Mouse (Mus musculus) embryonic facial prominence, embryonic 11.5 days (tissue): ENCODE measurements at regions not wholly inside any gene's neighbourhood (a gene's known extent, or its start where the extent isn't known, plus 50 kb on each side); places are given as distances from the start of the nearest gene placed in this dataset.

Experiments used
- ATAC-seq: fragments of 200-750 bp; cut with Nextera tagmentation; replicated peaks from 2 replicates; pipeline ENCODE4 v1.8.0; 2017; ENCODE audit warnings: low read depth; ENCODE audit not compliant: insufficient number of reproducible peaks, low FRiP score, low TSS enrichment
- DNase-seq: peaks from one replicate; pipeline ENCODE4 v3.0.0-alpha.2; 2015; ENCODE audit warnings: low spot score
- H3K27ac ChIP-seq: fragments of 300-500 bp; sonication (generic); replicated peaks from 2 replicates; pipeline ENCODE4 v1.5.1; 2014; ENCODE audit warnings: mild to moderate bottlenecking, low read depth, low read length, control low read depth
- H3K27me3 ChIP-seq: fragments of 300-500 bp; sonication (generic); 2 replicates; pipeline ENCODE4 v1.6.1; 2014; ENCODE audit warnings: mild to moderate bottlenecking, low read length, moderate library complexity, mixed read lengths; ENCODE audit not compliant: control insufficient read depth, insufficient read depth
- H3K36me3 ChIP-seq: fragments of 300-500 bp; sonication (generic); replicated peaks from 2 replicates; pipeline ENCODE4 v1.6.1; 2014; ENCODE audit warnings: low read depth, mild to moderate bottlenecking, low read length, moderate library complexity, mixed read lengths; ENCODE audit not compliant: control insufficient read depth, insufficient read depth
- H3K4me1 ChIP-seq: fragments of 300-500 bp; sonication (generic); 2 replicates; pipeline ENCODE4 v1.6.1; 2014; ENCODE audit warnings: low read length, mixed read lengths; ENCODE audit not compliant: control insufficient read depth, insufficient read depth
- H3K4me2 ChIP-seq: fragments of 300-500 bp; sonication (generic); 2 replicates; pipeline ENCODE4 v1.6.1; 2014; ENCODE audit warnings: low read depth, mild to moderate bottlenecking, control low read depth, low read length, moderate library complexity
- H3K4me3 ChIP-seq: fragments of 300-500 bp; sonication (generic); 2 replicates; pipeline ENCODE4 v1.5.1; 2014; ENCODE audit warnings: low read depth, low read length, control low read depth
- H3K9ac ChIP-seq: fragments of 300-500 bp; sonication (generic); replicated peaks from 2 replicates; pipeline ENCODE4 v1.6.1; 2014; ENCODE audit warnings: mild to moderate bottlenecking, control low read depth, low read length
- H3K9me3 ChIP-seq: fragments of 300-500 bp; sonication (generic); replicated peaks from 2 replicates; pipeline ENCODE4 v1.6.1; 2016; ENCODE audit warnings: mild to moderate bottlenecking, low read length, inconsistent platforms, mixed read lengths; ENCODE audit not compliant: control insufficient read depth
- WGBS: fragments of 180-500 bp; shearing (Covaris S2); extraction: QIAGEN DNeasy Blood & Tissue Kit; methylation state at CpG from one replicate; pipeline ENCODE4 v1.1.7; 2014; 5-methylcytosine and 5-hydroxymethylcytosine counted together

- no peak for DNase-seq
- Histone ChIP-seq H3K4me3 (no peak overlapping the region), H3K27ac (no peak overlapping the region), H3K36me3 (no peaks in the 10 kb centered on the region), H3K9me3 (no peaks in the 10 kb centered on the region), H3K27me3 (no peaks in the 10 kb centered on the region), H3K4me1 (no peaks in the 10 kb centered on the region), H3K4me2 (no peak overlapping the region), H3K9ac (no peak overlapping the region)
- ATAC-seq, result no peak
- 83% methylated on average over 2 of the region's 2 CpGs for WGBS
Observed at GRCm38 (mm10) chr12:35401219-35401618, 133.6 kb downstream of the Ahr start.

- WGBS, result 81% methylated on average over 1 of the region's 1 CpGs
- DNase-seq (no peak), ATAC-seq (no peak)
- Histone ChIP-seq H3K9ac (no peak overlapping the region), H3K36me3 (no peaks in the 10 kb centered on the region), H3K9me3 (no peaks in the 10 kb centered on the region), H3K27me3 (no peaks in the 10 kb centered on the region), H3K4me2 (no peak overlapping the region), H3K27ac (no peak overlapping the region), H3K4me1 (no peaks in the 10 kb centered on the region), H3K4me3 (no peak overlapping the region)
Observed at GRCm38 (mm10) chr12:35395211-35395610, 139.6 kb downstream of the Ahr start.

GRCm38 (mm10) chr12:35392111-35392510 is 142.7 kb downstream of the Ahr start:
- Histone ChIP-seq H3K27me3 (no peaks in the 10 kb centered on the region), H3K36me3 (no peaks in the 10 kb centered on the region), H3K9me3 (no peaks in the 10 kb centered on the region), H3K9ac (no peak overlapping the region), H3K27ac (no peak overlapping the region), H3K4me2 (no peak overlapping the region), H3K4me1 (no peaks in the 10 kb centered on the region), H3K4me3 (no peak overlapping the region)
- ATAC-seq, result no peak
- 59% methylated on average over 2 of the region's 2 CpGs for WGBS
- DNase-seq, result no peak

GRCm38 (mm10) chr12:35390266-35390665 is 144.6 kb downstream of the Ahr start:
- no peak for DNase-seq
- 79% methylated on average over 1 of the region's 1 CpGs for WGBS
- Histone ChIP-seq H3K27ac (no peak overlapping the region), H3K9me3 (no peaks in the 10 kb centered on the region), H3K9ac (no peak overlapping the region), H3K4me1 (no peaks in the 10 kb centered on the region), H3K27me3 (no peaks in the 10 kb centered on the region), H3K4me3 (no peak overlapping the region), H3K4me2 (no peak overlapping the region), H3K36me3 (no peaks in the 10 kb centered on the region)
- ATAC-seq, result no peak

GRCm38 (mm10) chr12:35389839-35390238 is 145.0 kb downstream of the Ahr start:
- H3K9ac ChIP-seq, result no peak overlapping the region
- no peaks in the 10 kb centered on the region for H3K27me3 ChIP-seq
- ATAC-seq, result no peak
- no peak overlapping the region for H3K4me2 ChIP-seq
- H3K36me3 ChIP-seq, result no peaks in the 10 kb centered on the region
- H3K4me1 ChIP-seq, result no peaks in the 10 kb centered on the region
- H3K9me3 ChIP-seq, result no peaks in the 10 kb centered on the region
- DNase-seq, result no peak
- H3K27ac ChIP-seq, result no peak overlapping the region
- H3K4me3 ChIP-seq, result no peak overlapping the region

- no peaks in the 10 kb centered on the region for H3K27me3 ChIP-seq
- no peaks in the 10 kb centered on the region for H3K36me3 ChIP-seq
- H3K4me1 ChIP-seq, result no peaks in the 10 kb centered on the region
- WGBS, result 75% methylated on average over 4 of the region's 4 CpGs
- no peak overlapping the region for H3K4me2 ChIP-seq
- H3K4me3 ChIP-seq, result no peak overlapping the region
- ATAC-seq (no peak), DNase-seq (no peak)
- H3K27ac ChIP-seq, result no peak overlapping the region
- H3K9me3 ChIP-seq, result no peaks in the 10 kb centered on the region
- no peak overlapping the region for H3K9ac ChIP-seq
Observed at GRCm38 (mm10) chr12:35384211-35384610, 150.6 kb downstream of the Ahr start.

- Histone ChIP-seq H3K4me3 (no peak overlapping the region), H3K27ac (no peak overlapping the region)
- ATAC-seq, result no peak
Observed at GRCm38 (mm10) chr12:35377266-35377665, 157.6 kb downstream of the Ahr start.

GRCm38 (mm10) chr12:35376365-35376764 is 158.5 kb downstream of the Ahr start:
- ATAC-seq, result no peak
- Histone ChIP-seq H3K4me1 (no peaks in the 10 kb centered on the region), H3K27ac (no peak overlapping the region), H3K4me2 (no peak overlapping the region), H3K4me3 (no peak overlapping the region), H3K36me3 (no peaks in the 10 kb centered on the region), H3K9ac (no peak overlapping the region), H3K27me3 (no peaks in the 10 kb centered on the region), H3K9me3 (no peaks in the 10 kb centered on the region)
- DNase-seq, result no peak

More at GRCm38 (mm10) chr12:35377266-35377665, 157.6 kb downstream of the Ahr start:
- Histone ChIP-seq H3K9ac (no peak overlapping the region), H3K4me1 (no peaks in the 10 kb centered on the region), H3K4me2 (no peak overlapping the region), H3K36me3 (no peaks in the 10 kb centered on the region), H3K9me3 (no peaks in the 10 kb centered on the region), H3K27me3 (no peaks in the 10 kb centered on the region)
- WGBS, result 88% methylated on average over 3 of the region's 3 CpGs
- DNase-seq, result no peak

- Histone ChIP-seq H3K4me2 (no peak overlapping the region), H3K36me3 (no peaks in the 10 kb centered on the region), H3K4me1 (no peaks in the 10 kb centered on the region), H3K9me3 (no peaks in the 10 kb centered on the region), H3K27me3 (no peaks in the 10 kb centered on the region), H3K4me3 (no peak overlapping the region), H3K27ac (no peak overlapping the region), H3K9ac (no peak overlapping the region)
- ATAC-seq (no peak), DNase-seq (no peak)
- WGBS, result 90% methylated on average over 2 of the region's 2 CpGs
Observed at GRCm38 (mm10) chr12:35357901-35358300, 176.9 kb downstream of the Ahr start.
